Mouse (Mus musculus): ENCODE measurements around the gene Fam57b. TPM values are rescaled to one million over a fixed set of nuclear protein-coding genes. Genes with fewer than 3 reads are reported as not detected.

Fam57b gene
- polyA plus RNA-seq, 1 experiment = 13.3 TPM

DNA sequence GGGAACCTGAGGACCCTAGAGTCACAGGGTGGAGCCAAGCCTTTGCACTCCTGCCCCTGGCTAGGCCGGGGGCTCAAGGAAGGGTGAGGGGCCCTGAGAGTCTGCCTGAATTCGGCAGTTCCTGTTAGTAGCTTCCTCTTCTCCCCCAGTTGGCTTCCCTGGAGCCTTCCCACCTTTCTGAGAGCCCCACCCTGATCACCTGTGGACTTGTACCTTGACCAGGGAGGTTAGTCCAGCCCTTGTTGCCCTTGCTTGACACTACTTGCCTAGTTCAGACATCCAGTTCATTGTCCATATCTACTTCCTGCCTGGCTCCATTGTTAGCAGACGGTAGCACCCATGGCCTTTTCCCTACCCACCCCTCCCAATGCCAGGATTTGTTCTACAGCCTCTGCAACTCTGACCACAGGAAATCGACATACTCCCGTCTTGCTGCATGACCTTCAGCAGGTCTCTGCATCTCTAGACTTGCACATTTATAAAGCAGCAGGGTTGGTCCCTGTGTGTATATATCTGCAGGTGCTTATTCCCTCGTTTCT is 35.9 kb upstream of the Fam57b start:
- H3K4me3 ChIP-seq (replicated peaks; ENCODE audit: extremely low read depth, low read depth, low read length) = no peak overlapping the region
- peaks cover 22% of the 10 kb centered on the region for H3K4me1 ChIP-seq (ENCODE audit: control insufficient read depth, insufficient read depth, low read length)
- WGBS = 37% methylated on average over 6 of the region's 6 CpGs
- no peak for DNase-seq
- TF ChIP-seq POLR2A (IDR thresholded peaks at IDR 0.05; ENCODE audit: borderline replicate concordance, extremely low read depth, low read depth, low read length) (no peak), CTCF (IDR thresholded peaks at IDR 0.05; ENCODE audit: insufficient read depth, low read length) (no peak)

DNA sequence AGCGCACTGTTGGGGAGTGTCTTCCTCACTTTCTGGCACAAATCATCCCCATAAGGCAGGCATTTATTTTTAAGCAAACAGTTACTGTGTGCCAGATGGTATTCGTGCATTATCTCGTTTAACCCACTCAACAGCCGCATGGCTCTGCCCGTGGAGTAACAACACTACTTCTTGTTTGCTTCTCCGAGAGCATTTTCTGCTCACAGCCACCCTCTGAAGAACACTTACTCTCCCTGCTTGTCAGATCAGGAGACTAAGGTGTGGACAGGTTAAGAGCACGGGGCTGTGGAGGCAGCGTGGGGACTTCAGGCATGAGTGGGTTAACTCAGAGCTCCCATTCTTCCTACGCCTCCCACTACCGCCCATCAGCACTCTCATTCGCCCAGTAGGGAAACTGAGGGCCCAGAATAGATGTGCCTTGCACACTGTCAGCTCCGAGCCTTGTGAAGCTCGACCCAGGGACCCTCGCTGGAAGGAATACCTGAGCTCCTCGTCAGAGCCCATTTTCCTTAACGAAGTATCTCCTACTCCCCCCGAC is 34.9 kb upstream of the Fam57b start:
- 41% methylated on average over 17 of the region's 17 CpGs for WGBS
- no peak overlapping the region for H3K4me3 ChIP-seq (replicated peaks; ENCODE audit: extremely low read depth, low read depth, low read length)
- no peak for DNase-seq
- peaks cover 22% of the 10 kb centered on the region for H3K4me1 ChIP-seq (ENCODE audit: control insufficient read depth, insufficient read depth, low read length)
- TF ChIP-seq POLR2A (IDR thresholded peaks at IDR 0.05; ENCODE audit: borderline replicate concordance, extremely low read depth, low read depth, low read length) (no peak), CTCF (IDR thresholded peaks at IDR 0.05; ENCODE audit: insufficient read depth, low read length) (no peak)

DNA sequence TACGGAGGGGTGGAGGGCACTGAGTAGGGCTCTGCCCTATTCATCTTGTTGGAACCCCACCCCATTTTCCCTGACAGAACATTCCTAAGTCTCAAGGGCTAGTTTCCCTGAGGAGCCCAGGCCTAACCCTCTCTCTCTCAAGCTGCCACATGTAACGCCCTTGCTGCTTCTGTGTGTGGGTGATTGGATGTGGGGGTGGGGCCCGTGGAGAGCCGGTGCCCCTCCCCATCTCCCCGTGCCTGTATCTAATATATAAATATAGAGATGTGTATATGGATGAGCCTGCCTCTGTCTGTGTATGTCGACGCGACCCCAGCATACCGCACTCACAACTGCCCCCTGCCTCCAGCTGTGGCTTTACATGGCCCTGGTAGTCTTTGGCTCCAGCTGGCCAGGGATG is 31.9 kb upstream of the Fam57b start:
- H3K4me3 ChIP-seq (replicated peaks; ENCODE audit: extremely low read depth, low read depth, low read length) = no peak overlapping the region
- 66% methylated on average over 9 of the region's 9 CpGs for WGBS
- TF ChIP-seq POLR2A (IDR thresholded peaks at IDR 0.05; ENCODE audit: borderline replicate concordance, extremely low read depth, low read depth, low read length) (no peak), CTCF (IDR thresholded peaks at IDR 0.05; ENCODE audit: insufficient read depth, low read length) (no peak)
- peaks cover 22% of the 10 kb centered on the region for H3K4me1 ChIP-seq (ENCODE audit: control insufficient read depth, insufficient read depth, low read length)
- DNase-seq = no peak

DNA sequence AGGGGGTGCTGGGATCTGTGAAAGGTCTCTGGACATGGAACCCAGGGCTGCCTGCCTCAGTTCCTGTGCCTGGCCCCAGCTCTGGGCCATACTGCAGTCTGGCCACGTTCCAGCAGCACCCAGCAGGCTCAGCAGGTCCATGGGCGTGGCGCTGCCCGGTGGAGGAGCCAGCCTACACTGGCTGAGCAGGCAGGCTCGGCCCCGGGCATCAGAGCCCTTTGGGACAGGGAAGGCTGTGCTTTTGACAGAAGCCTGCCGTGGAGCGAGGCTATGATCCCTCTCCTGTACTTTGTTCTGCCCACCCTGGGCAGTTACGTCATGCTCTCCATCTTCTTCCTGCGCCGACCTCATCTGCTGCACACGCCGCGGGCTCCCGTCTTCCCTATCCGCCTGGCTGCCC is 31.3 kb upstream of the Fam57b start, which contains the start of gene Gdpd3:
TSS of gene Gdpd3 (plus strand) at position 134 of the 400 bp plus-strand sequence.
- Histone ChIP-seq H3K4me1 (ENCODE audit: control insufficient read depth, insufficient read depth, low read length) (peaks cover 16% of the 10 kb centered on the region), H3K4me3 (replicated peaks; ENCODE audit: extremely low read depth, low read depth, low read length) (no peak within 1 kb of the TSS)
- 77% methylated on average over 16 of the region's 16 CpGs for WGBS
- no peak for DNase-seq
- TF ChIP-seq POLR2A (IDR thresholded peaks at IDR 0.05; ENCODE audit: borderline replicate concordance, extremely low read depth, low read depth, low read length) (no peak), CTCF (IDR thresholded peaks at IDR 0.05; ENCODE audit: insufficient read depth, low read length) (no peak)

DNA sequence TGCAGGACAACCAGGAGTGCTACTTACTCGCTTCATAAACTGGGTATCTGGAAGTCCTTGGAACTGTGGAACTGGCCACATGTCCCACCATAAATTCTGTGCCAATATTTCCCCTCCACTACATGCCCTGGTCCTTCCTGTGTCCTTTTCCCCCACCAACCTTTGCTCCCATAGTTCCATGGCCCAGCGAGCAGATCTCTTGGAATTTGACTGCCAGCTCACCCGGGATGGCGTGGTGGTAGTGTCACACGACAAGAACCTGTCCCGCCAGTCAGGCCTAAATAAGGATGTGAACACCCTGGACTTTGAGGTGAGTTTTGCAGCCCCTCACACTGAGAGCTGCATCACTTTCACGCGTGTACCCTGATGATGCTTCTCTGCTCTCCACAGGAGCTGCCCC is 30.5 kb upstream of the Fam57b start:
- H3K4me3 ChIP-seq (replicated peaks; ENCODE audit: extremely low read depth, low read depth, low read length) = no peak overlapping the region
- TF ChIP-seq POLR2A (IDR thresholded peaks at IDR 0.05; ENCODE audit: borderline replicate concordance, extremely low read depth, low read depth, low read length) (no peak), CTCF (IDR thresholded peaks at IDR 0.05; ENCODE audit: insufficient read depth, low read length) (no peak)
- 83% methylated on average over 8 of the region's 8 CpGs for WGBS
- peaks cover 13% of the 10 kb centered on the region; the same call in 1 of the 2 replicates for H3K4me1 ChIP-seq (ENCODE audit: control insufficient read depth, insufficient read depth, low read length)
- no peak for DNase-seq

DNA sequence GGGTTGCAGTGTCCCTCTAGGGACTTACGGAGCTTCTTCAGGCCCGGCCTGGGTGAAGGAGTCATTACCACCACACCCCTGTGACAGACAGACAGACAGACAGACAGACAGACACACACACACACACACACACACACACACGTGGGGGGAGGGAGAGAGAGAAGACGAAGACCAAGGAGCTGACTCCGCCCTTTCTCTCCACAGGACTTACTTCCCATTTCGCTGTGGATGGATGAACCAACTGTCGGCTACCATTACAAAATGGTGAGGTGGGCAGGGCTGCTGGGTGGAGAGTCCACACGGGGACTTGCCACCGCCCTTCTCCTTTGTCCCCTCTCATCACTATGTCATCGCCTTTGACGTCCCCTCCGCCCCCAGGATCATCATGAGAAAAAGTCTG is 26.7 kb upstream of the Fam57b start:
- DNase-seq = no peak
- H3K4me3 ChIP-seq (replicated peaks; ENCODE audit: extremely low read depth, low read depth, low read length) = no peak overlapping the region
- H3K4me1 ChIP-seq (ENCODE audit: control insufficient read depth, insufficient read depth, low read length) = peaks cover 14% of the 10 kb centered on the region
- 67% methylated on average over 12 of the region's 12 CpGs for WGBS
- no peak for TF ChIP-seq CTCF (IDR thresholded peaks at IDR 0.05; ENCODE audit: insufficient read depth, low read length)
- no peak for TF ChIP-seq POLR2A (IDR thresholded peaks at IDR 0.05; ENCODE audit: borderline replicate concordance, extremely low read depth, low read depth, low read length)

DNA sequence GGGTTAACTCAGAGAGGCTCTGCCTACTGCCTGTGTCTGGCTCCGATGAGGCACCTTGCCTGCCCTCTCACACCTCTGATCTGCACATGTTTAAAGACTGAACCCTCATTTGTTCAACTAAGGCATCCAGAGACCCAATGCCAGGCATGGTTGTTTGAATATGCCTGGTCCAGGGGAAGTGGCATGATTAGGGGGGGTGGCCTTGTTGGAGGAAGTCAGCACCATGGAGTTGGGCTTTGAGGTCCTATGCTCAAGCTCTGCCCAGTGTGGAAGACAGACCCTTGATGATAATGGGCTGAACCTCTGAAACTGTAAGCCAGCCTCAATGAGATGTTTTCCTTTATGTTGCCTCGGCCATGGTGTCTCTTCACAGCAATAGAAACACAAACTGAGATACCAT is 24.1 kb upstream of the Fam57b start:
- Histone ChIP-seq H3K4me3 (replicated peaks; ENCODE audit: extremely low read depth, low read depth, low read length) (no peak overlapping the region), H3K4me1 (ENCODE audit: control insufficient read depth, insufficient read depth, low read length) (peaks cover 21% of the 10 kb centered on the region)
- TF ChIP-seq POLR2A (IDR thresholded peaks at IDR 0.05; ENCODE audit: borderline replicate concordance, extremely low read depth, low read depth, low read length) (no peak), CTCF (IDR thresholded peaks at IDR 0.05; ENCODE audit: insufficient read depth, low read length) (no peak)
- DNase-seq = no peak
- 71% methylated on average over 2 of the region's 2 CpGs for WGBS

DNA sequence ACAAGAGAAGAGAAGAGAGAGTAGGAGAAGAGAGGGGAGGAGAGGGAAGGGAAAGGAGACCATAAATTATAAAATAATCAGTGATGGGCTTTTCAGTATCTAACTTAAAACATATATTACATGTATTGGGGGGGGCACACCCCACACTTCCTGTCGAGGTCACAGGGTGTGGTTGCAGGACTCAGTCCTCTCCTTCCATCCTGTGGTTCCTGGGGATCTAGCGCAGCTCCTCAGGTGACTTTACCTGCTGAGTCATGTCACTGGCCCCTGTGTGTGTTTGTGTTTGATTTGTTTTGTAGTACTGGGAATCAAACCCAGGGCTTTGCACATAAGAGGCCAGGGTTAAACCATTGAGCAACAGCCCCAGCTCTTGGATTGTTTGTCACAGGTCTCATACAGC is 23.0 kb upstream of the Fam57b start:
- TF ChIP-seq POLR2A (IDR thresholded peaks at IDR 0.05; ENCODE audit: borderline replicate concordance, extremely low read depth, low read depth, low read length) = no peak
- no peak for TF ChIP-seq CTCF (IDR thresholded peaks at IDR 0.05; ENCODE audit: insufficient read depth, low read length)
- Histone ChIP-seq H3K4me3 (replicated peaks; ENCODE audit: extremely low read depth, low read depth, low read length) (no peak overlapping the region), H3K4me1 (ENCODE audit: control insufficient read depth, insufficient read depth, low read length) (peaks cover 29% of the 10 kb centered on the region)
- WGBS = 35% methylated on average over 2 of the region's 2 CpGs
- no peak for DNase-seq

DNA sequence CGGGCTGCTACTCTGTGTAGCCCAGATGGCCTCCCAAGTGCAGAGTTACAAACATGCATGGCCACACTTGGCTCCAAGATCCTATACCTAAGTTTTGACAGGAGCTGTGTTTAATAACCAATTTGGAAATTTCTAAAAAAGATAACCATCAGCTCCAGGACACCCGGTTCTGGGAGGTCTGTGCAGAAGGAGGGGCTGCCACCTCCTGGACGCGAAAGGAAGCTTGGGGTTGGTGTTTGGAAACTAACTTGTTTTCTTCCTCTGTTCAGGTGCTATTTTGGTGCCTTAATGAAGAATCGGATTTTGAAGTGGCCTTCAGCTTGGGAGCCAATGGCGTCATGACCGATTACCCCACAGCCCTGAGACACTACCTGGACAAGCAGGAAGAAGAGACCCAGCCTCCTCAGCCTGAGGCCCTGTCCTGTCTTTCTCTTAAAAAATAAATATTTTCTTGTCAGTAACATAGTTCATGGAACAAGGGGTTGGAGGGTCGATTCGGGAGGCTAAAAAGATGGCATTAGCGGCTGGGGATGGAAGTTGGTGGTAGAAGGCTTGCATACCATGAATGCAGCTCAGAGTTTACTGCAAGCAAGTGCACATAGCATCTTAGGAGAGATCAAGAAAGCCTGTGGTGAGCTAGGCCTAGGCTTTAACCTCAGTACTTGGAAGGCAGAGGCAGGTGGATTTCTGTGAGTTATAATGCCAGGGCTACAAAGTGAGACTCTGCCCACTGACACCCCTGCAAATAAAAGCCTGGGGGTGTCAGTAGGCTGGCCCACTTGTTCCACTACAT is 22.1 kb upstream of the Fam57b start:
- WGBS = 56% methylated on average over 10 of the region's 10 CpGs
- no peak overlapping the region for H3K4me3 ChIP-seq (replicated peaks; ENCODE audit: extremely low read depth, low read depth, low read length)
- peaks cover 33% of the 10 kb centered on the region for H3K4me1 ChIP-seq (ENCODE audit: control insufficient read depth, insufficient read depth, low read length)
- peak; percentile 41 for DNase-seq
- TF ChIP-seq POLR2A (IDR thresholded peaks at IDR 0.05; ENCODE audit: borderline replicate concordance, extremely low read depth, low read depth, low read length) = no peak
- TF ChIP-seq CTCF (IDR thresholded peaks at IDR 0.05; ENCODE audit: insufficient read depth, low read length) = peak; percentile 40; the same call in 1 of the 2 replicates

DNA sequence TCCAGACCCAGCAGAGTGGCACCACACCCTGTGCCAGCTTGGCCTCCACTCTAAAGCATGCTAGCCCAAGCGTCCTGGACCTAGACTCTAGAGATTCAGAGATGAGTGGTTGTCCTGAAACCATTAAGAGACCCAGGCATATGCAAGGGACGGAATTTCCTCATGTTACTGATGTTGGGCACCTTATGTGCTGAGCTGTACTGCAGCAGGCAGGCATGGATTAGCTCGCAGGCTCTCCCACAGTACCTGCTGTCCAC is 21.6 kb upstream of the Fam57b start:
- TF ChIP-seq CTCF (IDR thresholded peaks at IDR 0.05; ENCODE audit: insufficient read depth, low read length) = no peak
- TF ChIP-seq POLR2A (IDR thresholded peaks at IDR 0.05; ENCODE audit: borderline replicate concordance, extremely low read depth, low read depth, low read length) = no peak
- DNase-seq = no peak
- Histone ChIP-seq H3K4me3 (replicated peaks; ENCODE audit: extremely low read depth, low read depth, low read length) (no peak overlapping the region), H3K4me1 (ENCODE audit: control insufficient read depth, insufficient read depth, low read length) (peaks cover 34% of the 10 kb centered on the region)
- WGBS = 56% methylated on average over 3 of the region's 3 CpGs
